Mouse (Mus musculus) CD8-positive naive resting alpha-beta T cell, adult 57 days (primary cell): ENCODE results near the gene Ubl5. TPM values are rescaled to one million over a fixed set of nuclear protein-coding genes. Genes with fewer than 3 reads are reported as not detected.

Source experiments
- total RNA-seq: library from RNA; stranded (reverse); gene quantifications from one replicate; pipeline ENCODE4 v1.2.4, GENCODE M21; 2023

The Ubl5 gene
- total RNA-seq: 288 TPM

DNA sequence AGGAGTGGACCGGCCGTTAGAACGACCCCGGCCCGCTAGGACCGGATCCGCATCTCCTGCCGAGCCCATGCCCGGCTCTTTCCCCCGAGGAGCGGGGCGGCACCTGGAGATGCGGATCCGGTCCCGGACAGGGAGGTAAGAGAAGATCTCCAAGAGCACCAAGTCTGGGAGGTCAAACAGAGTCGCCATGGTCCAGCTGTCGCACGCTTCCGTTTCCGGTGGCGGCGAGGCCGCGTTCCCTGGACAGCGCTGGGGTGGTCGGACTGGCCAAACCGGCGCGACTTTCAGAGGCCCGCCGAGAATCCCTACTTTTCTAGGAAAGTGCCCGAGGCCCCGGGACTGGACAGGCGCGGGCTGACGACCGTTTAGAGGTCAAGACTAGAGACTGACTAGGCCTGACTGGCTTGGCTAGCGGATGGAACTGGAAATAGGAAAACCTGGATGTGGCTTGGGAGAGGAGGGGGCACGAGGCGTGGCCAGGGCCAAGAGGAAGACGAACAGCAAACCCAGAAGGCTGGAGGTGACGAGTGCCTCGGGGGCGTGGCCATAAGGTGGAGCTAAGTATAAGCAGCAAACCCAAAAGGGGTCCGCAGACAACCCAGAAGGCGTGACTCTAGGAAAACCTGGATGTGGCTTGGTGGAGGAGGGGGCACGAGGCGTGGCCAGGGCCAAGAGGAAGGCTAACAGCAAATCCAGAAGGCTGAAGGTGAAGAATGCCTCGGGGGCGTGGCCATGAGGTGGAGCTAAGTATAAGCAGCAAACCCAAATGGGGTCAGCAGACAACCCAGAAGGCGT is at the start of gene Ubl5:
Ubl5 (plus strand) TSS at position 778 of the 795 bp plus-strand sequence.

GRCm38 (mm10) chr9:20644360-20645081 is 1.8 kb downstream of the Ubl5 start, which contains the start of gene Fbxl12:
Gene Fbxl12 (minus strand): TSS chr9:20644767.

DNA sequence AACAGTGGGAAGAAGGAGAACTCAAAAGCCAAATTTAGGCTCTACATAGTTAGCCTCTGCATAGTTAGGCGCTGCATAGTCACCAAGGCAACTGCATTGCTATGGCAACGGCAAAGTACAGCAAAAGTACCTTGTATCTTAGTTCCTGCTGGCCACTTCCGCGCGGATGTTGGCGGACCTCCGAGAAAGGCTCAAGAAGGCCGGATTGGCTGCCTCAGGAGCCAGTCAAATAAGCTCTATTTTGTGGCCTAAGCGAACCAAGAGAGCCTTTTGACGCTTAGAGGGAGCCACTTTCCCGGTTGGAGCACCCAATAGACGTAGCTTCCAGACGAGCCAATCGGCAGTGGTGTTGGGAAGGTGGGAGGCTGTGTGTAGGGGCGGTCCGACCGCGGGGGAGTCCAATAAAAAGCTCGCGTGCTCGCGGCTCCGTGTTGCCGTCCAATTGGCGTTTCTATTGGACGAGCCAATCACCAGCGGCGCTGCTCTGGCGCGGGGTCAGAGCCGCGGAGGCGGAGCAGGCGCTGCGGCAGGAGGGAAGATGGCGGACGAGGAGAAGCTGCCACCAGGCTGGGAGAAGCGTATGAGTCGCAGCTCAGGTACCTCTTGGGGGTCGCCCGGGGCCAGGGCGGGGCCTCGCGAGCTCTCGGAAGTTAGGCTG is 9.1 kb downstream of the Ubl5 start, which contains the start of gene Pin1:
Pin1 (plus strand) TSS at position 494 of the 658 bp plus-strand sequence.

Other genes starting within 250 kb of the Ubl5 start
- gene Zfp26, start 182.7 kb upstream of the Ubl5 start, total RNA-seq: 42.2 TPM
- gene Zfp426, start 150.1 kb upstream of the Ubl5 start, total RNA-seq: 22.1 TPM
- gene Zfp266, start 121.5 kb upstream of the Ubl5 start, total RNA-seq: 31.1 TPM
- 6.9 TPM for gene Zfp846, start 61.6 kb upstream of the Ubl5 start, total RNA-seq
- gene Fbxl12, start 1.9 kb downstream of the Ubl5 start, total RNA-seq: 93.1 TPM
- gene Pin1, start 9.2 kb downstream of the Ubl5 start, total RNA-seq: 19.6 TPM
- not detected for gene Olfm2, start 103.5 kb downstream of the Ubl5 start, total RNA-seq
- 0.15 TPM for gene Col5a3, start 172.2 kb downstream of the Ubl5 start, total RNA-seq
- not detected for gene Rdh8, start 175.6 kb downstream of the Ubl5 start, total RNA-seq
- 72.1 TPM for gene A230050P20Rik, start 225.8 kb downstream of the Ubl5 start, total RNA-seq
- 2.3 TPM for gene Angptl6, start 236.8 kb downstream of the Ubl5 start, total RNA-seq
- gene Ppan, start 245.3 kb downstream of the Ubl5 start, total RNA-seq: 90.6 TPM